Mouse (Mus musculus) heart, adult 9 months (tissue): Measurements from ENCODE around the gene Suclg2.

Experiments
- DNase-seq, 2 experiments: peaks; one replicate each; pipeline ENCODE4 v3.0.0; 2022; ENCODE audit warnings: low spot score in 2 of 2

Gene Suclg2

GRCm38 (mm10) chr6:95563355-95564009 is 155.1 kb downstream of the Suclg2 start:
- DNase-seq: no peak

- DNase-seq: no peak
Observed at GRCm38 (mm10) chr6:95556320-95556719, 162.3 kb downstream of the Suclg2 start.

- no peak for DNase-seq
Observed at GRCm38 (mm10) chr6:95552339-95552950, 166.2 kb downstream of the Suclg2 start.

GRCm38 (mm10) chr6:95551000-95551399 is 167.6 kb downstream of the Suclg2 start:
- no peak for DNase-seq

- no peak for DNase-seq
Observed at GRCm38 (mm10) chr6:95546189-95546832, 172.3 kb downstream of the Suclg2 start.

- DNase-seq: no peak
Observed at GRCm38 (mm10) chr6:95545714-95546113, 172.9 kb downstream of the Suclg2 start.

GRCm38 (mm10) chr6:95545296-95545695 is 173.3 kb downstream of the Suclg2 start:
- no peak for DNase-seq

- DNase-seq: no peak
Observed at GRCm38 (mm10) chr6:95535191-95535590, 183.4 kb downstream of the Suclg2 start.

- DNase-seq: no peak
Observed at GRCm38 (mm10) chr6:95519846-95520245, 198.8 kb downstream of the Suclg2 start.

GRCm38 (mm10) chr6:95518406-95518805 is 200.2 kb downstream of the Suclg2 start:
- no peak for DNase-seq

- DNase-seq: no peak
Observed at GRCm38 (mm10) chr6:95515721-95516120, 202.9 kb downstream of the Suclg2 start.

- no peak for DNase-seq
Observed at GRCm38 (mm10) chr6:95514726-95515125, 203.9 kb downstream of the Suclg2 start.

GRCm38 (mm10) chr6:95511689-95512088 is 206.9 kb downstream of the Suclg2 start:
- no peak for DNase-seq

- DNase-seq: no peak
Observed at GRCm38 (mm10) chr6:95500771-95501170, 217.8 kb downstream of the Suclg2 start.

GRCm38 (mm10) chr6:95499639-95500038 is 219.0 kb downstream of the Suclg2 start:
- no peak for DNase-seq

- DNase-seq: no peak
Observed at GRCm38 (mm10) chr6:95492216-95492956, 226.2 kb downstream of the Suclg2 start.

- no peak for DNase-seq
Observed at GRCm38 (mm10) chr6:95491043-95491442, 227.6 kb downstream of the Suclg2 start.

- no peak for DNase-seq
Observed at GRCm38 (mm10) chr6:95485791-95486190, 232.8 kb downstream of the Suclg2 start.

- peak in 1 of 2 experiments; percentile 12 for DNase-seq
Observed at GRCm38 (mm10) chr6:95484183-95484818, 234.3 kb downstream of the Suclg2 start.

- DNase-seq: no peak
Observed at GRCm38 (mm10) chr6:95483686-95484085, 234.9 kb downstream of the Suclg2 start.

- DNase-seq: peak; percentile 24 to 34
Observed at GRCm38 (mm10) chr6:95483127-95483526, 235.5 kb downstream of the Suclg2 start.

- no peak for DNase-seq
Observed at GRCm38 (mm10) chr6:95479801-95480200, 238.8 kb downstream of the Suclg2 start.
